Mouse (Mus musculus): ENCODE results near the gene Nhs. TPM values are rescaled to one million over a fixed set of nuclear protein-coding genes. Genes with fewer than 3 reads are reported as not detected.

The Nhs gene
- total RNA-seq (2023): not detected

DNA sequence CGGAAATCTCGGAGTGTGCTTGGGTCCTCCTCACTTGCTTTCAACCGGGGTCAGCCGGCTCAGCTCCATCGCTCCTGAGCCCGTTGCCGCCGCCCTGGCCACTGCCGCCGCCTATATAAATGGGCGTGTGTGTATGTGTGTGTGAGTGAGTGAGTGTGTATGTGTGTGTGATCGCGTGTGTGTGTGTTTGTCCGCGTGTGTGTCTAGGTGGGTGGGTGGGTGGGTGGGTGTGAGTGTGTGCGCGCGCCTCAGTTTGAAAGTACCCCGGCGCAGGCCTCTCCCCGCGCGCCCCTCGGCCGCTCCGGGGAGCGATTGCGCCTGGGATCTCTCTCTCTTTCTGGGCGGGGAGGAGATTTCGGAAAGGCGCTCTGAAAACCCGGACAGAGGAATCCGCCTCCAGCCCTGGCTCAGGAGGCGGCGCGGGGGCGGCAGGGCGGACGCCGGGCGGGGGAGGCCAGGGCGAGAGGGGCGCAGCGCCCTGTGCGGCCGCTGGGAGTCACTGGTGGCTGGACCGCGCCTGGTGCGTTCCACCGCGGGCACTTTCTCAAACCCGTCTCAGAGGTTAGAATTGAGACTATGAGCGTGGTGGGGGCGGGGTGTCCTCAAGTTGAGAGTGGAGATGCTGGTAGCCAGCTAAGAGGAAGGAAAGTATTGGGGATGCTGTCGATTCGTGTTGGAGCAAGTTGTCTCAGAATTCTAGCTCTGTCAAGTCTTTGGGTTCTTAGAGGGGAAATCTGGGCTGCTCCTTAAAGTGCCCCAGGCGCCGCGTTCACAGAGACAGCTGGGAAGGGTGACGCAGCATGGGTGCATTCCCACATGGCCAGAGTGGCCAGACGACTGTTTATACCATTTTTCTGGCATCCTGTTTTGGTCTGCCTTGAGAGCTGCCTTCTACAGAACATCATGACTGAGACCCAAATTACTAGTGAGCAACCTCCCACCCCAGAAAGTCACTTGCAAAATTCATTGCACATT is at the start of gene Nhs:
Gene Nhs, minus strand, starts transcription at position 94 of the 975 bp plus-strand sequence.

Measured in T-cell, adult 66 days (primary cell).